Mouse (Mus musculus): Measurements from ENCODE around the gene Cnst. TPM values are rescaled to one million over a fixed set of nuclear protein-coding genes. Genes with fewer than 3 reads are reported as not detected.

Cnst gene
- polyA plus RNA-seq, 2 experiments, result 9.5 to 10.2 TPM

DNA sequence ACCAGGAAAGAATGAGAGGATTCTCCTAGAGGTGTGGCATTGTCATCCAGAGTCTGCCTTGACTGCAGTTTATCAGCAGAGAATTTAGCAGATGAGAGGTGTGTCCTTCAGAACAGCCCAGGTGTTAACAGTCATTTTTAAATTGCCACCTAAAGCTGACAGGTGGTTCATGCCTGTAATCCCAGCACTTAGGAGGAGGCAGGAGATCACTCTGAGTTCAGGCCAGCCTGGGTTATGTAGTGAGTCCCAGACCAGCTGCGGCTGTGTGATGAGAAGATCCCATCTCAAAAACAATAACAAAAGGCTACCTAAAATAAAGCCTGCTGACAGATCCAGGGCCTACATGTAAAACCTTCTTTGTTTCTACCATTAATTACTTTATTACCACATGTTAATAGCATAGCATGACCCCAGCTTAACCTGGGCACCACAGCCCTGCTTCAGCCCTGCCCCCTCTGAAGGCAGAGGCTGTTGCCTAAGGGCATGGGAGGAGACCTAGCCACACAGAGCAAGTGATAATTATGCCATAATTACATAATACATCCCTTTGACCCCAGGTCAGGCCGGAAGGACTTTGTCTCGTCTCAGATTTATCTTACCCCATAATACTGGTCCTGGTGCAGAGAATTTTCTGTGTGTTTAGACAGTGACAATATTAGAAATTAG is 40.4 kb downstream of the Cnst start:
- no peak overlapping the region for H3K9ac ChIP-seq (replicated peaks)
- no peaks in the 10 kb centered on the region for H3K27me3 ChIP-seq (ENCODE audit: control insufficient read depth, insufficient read depth, low read length)
- TF ChIP-seq EP300 (IDR thresholded peaks at IDR 0.05; ENCODE audit: low read depth) (no peak), CTCF (IDR thresholded peaks at IDR 0.05; ENCODE audit: low read depth) (no peak)
- WGBS (ENCODE audit: insufficient replicate concordance), result 71% methylated on average over 3 of the region's 3 CpGs
- no peak overlapping the region for H3K4me3 ChIP-seq (ENCODE audit: insufficient read depth in 1 of 2, low read depth in 2 of 2, low read length in 2 of 2)
- no peak for ATAC-seq (ENCODE audit: insufficient read depth)
- H3K4me2 ChIP-seq (ENCODE audit: low read depth), result no peak overlapping the region
- H3K9me3 ChIP-seq (ENCODE audit: control insufficient read depth, low read length), result no peaks in the 10 kb centered on the region
- peaks cover 3 to 13% of the 10 kb centered on the region in 2 experiments for H3K4me1 ChIP-seq (replicated peaks; ENCODE audit: control insufficient read depth in 2 of 2, insufficient read depth in 2 of 2, low read length in 1 of 2)
- H3K27ac ChIP-seq, result no peak overlapping the region
- H3K36me3 ChIP-seq (replicated peaks; ENCODE audit: control insufficient read depth, insufficient read depth, low read depth), result no peaks in the 10 kb centered on the region
- DNase-seq (ENCODE audit: low read depth in 3 of 3, low spot score in 3 of 3), result no peak

DNA sequence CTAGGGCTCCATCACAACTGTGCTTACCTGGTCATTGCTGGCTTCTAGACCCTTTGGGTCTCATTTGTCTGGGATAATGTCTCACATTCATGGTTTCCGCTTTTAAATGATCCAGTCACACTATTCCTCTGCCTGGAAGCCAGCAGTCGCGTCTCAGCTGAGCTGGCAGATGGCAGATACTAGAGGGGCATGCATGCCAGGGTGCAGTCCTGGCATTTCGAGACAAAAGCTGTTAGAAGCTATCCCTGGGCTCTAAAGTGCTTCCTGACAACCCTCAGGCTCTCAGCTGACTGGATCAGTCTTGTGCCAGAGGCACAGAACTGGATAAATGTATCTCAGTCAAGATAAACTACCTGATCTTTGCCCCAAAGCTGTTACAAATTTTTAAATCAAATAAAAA is 42.1 kb downstream of the Cnst start:
- H3K27ac ChIP-seq, result no peak overlapping the region

DNA sequence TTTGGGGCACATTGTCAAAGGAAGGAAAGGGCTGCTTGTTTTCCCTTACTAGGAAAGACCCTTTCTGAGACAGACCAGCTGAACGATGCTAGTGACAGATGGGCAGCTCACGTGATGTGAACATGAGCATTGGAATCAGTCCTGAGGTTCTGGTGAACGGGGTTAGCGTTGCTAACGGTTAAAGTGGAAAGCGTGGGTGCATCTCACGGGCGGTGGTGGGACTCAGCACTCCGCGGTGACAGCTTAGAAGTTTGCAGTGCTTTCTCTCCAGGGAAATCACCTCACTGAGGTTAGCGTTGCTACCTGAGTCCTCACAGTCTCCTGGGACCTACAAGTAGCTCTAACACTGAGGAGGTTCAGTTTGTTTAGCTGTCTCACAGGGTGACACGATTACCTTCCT is 45.5 kb downstream of the Cnst start:
- no peaks in the 10 kb centered on the region for H3K4me1 ChIP-seq (replicated peaks; ENCODE audit: control insufficient read depth in 2 of 2, insufficient read depth in 2 of 2, low read length in 1 of 2)
- H3K9ac ChIP-seq (replicated peaks), result no peak overlapping the region
- no peaks in the 10 kb centered on the region for H3K9me3 ChIP-seq (ENCODE audit: control insufficient read depth, low read length)
- H3K36me3 ChIP-seq (replicated peaks; ENCODE audit: control insufficient read depth, insufficient read depth, low read depth), result no peaks in the 10 kb centered on the region; the same call in 1 of the 2 replicates
- no peak overlapping the region for H3K4me3 ChIP-seq (ENCODE audit: insufficient read depth in 1 of 2, low read depth in 2 of 2, low read length in 2 of 2)
- DNase-seq (ENCODE audit: low read depth in 3 of 3, low spot score in 3 of 3) (no peak), ATAC-seq (ENCODE audit: insufficient read depth) (no peak)
- H3K27me3 ChIP-seq (ENCODE audit: control insufficient read depth, insufficient read depth, low read length), result no peaks in the 10 kb centered on the region
- 88% methylated on average over 12 of the region's 12 CpGs for WGBS (ENCODE audit: insufficient replicate concordance)
- no peak for TF ChIP-seq EP300 (IDR thresholded peaks at IDR 0.05; ENCODE audit: low read depth)
- no peak for TF ChIP-seq CTCF (IDR thresholded peaks at IDR 0.05; ENCODE audit: low read depth)
- H3K27ac ChIP-seq, result no peak overlapping the region
- H3K4me2 ChIP-seq (ENCODE audit: low read depth), result no peak overlapping the region

More for the DNA sequence above, 42.1 kb downstream of the Cnst start:
- TF ChIP-seq EP300 (IDR thresholded peaks at IDR 0.05; ENCODE audit: low read depth) (no peak), CTCF (IDR thresholded peaks at IDR 0.05; ENCODE audit: low read depth) (no peak)
- 72% methylated on average over 4 of the region's 4 CpGs for WGBS (ENCODE audit: insufficient replicate concordance)
- H3K4me1 ChIP-seq (replicated peaks; ENCODE audit: control insufficient read depth in 2 of 2, insufficient read depth in 2 of 2, low read length in 1 of 2), result peaks cover 0 to 2% of the 10 kb centered on the region in 2 experiments; a peak in 1 of 4 replicates
- DNase-seq (ENCODE audit: low read depth in 3 of 3, low spot score in 3 of 3) (no peak), ATAC-seq (ENCODE audit: insufficient read depth) (no peak)
- H3K9me3 ChIP-seq (ENCODE audit: control insufficient read depth, low read length), result no peaks in the 10 kb centered on the region
- H3K4me2 ChIP-seq (ENCODE audit: low read depth), result no peak overlapping the region
- H3K36me3 ChIP-seq (replicated peaks; ENCODE audit: control insufficient read depth, insufficient read depth, low read depth), result no peaks in the 10 kb centered on the region; the same call in 1 of the 2 replicates
- H3K4me3 ChIP-seq (ENCODE audit: insufficient read depth in 1 of 2, low read depth in 2 of 2, low read length in 2 of 2), result no peak overlapping the region
- H3K27me3 ChIP-seq (ENCODE audit: control insufficient read depth, insufficient read depth, low read length), result no peaks in the 10 kb centered on the region
- H3K9ac ChIP-seq (replicated peaks), result no peak overlapping the region

DNA sequence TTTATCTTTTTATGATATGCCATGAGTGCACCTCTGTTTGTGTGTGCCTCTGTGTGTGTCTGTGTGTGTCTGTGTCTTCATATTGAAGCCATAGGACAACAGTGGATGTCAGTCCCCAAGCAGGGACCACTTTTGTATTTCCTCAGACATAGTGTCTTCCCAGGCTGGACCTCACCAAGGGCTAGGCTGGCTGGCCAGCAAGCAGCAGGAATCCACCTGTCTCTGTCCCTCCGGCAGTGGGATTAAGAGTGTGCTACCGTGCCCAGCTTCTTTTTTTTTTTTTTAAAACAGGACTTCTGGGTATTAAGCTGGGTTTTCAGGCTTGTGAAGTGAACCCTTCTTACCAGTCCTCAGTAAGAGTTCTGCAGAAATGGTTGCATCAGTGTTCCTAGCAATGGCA is 46.0 kb downstream of the Cnst start:
- no peaks in the 10 kb centered on the region for H3K4me1 ChIP-seq (replicated peaks; ENCODE audit: control insufficient read depth in 2 of 2, insufficient read depth in 2 of 2, low read length in 1 of 2)
- H3K36me3 ChIP-seq (replicated peaks; ENCODE audit: control insufficient read depth, insufficient read depth, low read depth), result no peaks in the 10 kb centered on the region; the same call in 1 of the 2 replicates
- no peak for TF ChIP-seq EP300 (IDR thresholded peaks at IDR 0.05; ENCODE audit: low read depth)
- TF ChIP-seq CTCF (IDR thresholded peaks at IDR 0.05; ENCODE audit: low read depth), result no peak
- H3K9me3 ChIP-seq (ENCODE audit: control insufficient read depth, low read length), result no peaks in the 10 kb centered on the region
- ATAC-seq (ENCODE audit: insufficient read depth) (no peak), DNase-seq (ENCODE audit: low read depth in 3 of 3, low spot score in 3 of 3) (no peak)
- 95% methylated on average over 2 of the region's 2 CpGs for WGBS (ENCODE audit: insufficient replicate concordance)
- H3K4me3 ChIP-seq (ENCODE audit: insufficient read depth in 1 of 2, low read depth in 2 of 2, low read length in 2 of 2), result no peak overlapping the region
- H3K9ac ChIP-seq (replicated peaks), result no peak overlapping the region
- H3K4me2 ChIP-seq (ENCODE audit: low read depth), result no peak overlapping the region
- no peaks in the 10 kb centered on the region for H3K27me3 ChIP-seq (ENCODE audit: control insufficient read depth, insufficient read depth, low read length)
- no peak overlapping the region for H3K27ac ChIP-seq

DNA sequence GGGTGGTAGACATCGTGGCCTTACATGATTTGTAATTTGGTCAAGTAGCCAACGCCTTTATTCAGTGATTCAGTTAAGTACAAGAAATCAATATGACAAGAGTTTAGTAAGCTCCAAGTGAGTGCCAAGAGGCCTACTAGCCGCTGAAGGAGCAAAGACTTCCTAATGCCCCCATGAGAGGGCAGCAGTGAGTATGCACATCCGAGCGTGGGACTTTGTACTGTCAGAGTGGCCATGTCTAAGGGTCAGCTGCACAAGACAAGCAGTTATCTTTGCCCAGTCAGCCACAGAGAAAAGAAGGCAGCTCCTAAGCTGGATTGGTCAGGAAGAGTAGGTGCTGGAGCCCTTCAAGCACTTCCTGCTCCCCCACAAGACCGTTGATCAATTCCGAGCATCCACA is 46.8 kb downstream of the Cnst start:
- DNase-seq (ENCODE audit: low read depth in 3 of 3, low spot score in 3 of 3), result no peak
- WGBS (ENCODE audit: insufficient replicate concordance), result 68% methylated on average over 7 of the region's 7 CpGs
- Histone ChIP-seq H3K4me2 (ENCODE audit: low read depth) (no peak overlapping the region), H3K9me3 (ENCODE audit: control insufficient read depth, low read length) (no peaks in the 10 kb centered on the region), H3K4me1 (replicated peaks; ENCODE audit: control insufficient read depth in 2 of 2, insufficient read depth in 2 of 2, low read length in 1 of 2) (no peaks in the 10 kb centered on the region), H3K27ac (no peak overlapping the region), H3K9ac (replicated peaks) (no peak overlapping the region), H3K4me3 (ENCODE audit: insufficient read depth in 1 of 2, low read depth in 2 of 2, low read length in 2 of 2) (no peak overlapping the region), H3K36me3 (replicated peaks; ENCODE audit: control insufficient read depth, insufficient read depth, low read depth) (no peaks in the 10 kb centered on the region; the same call in 1 of the 2 replicates), H3K27me3 (ENCODE audit: control insufficient read depth, insufficient read depth, low read length) (no peaks in the 10 kb centered on the region)
- peak; percentile 72 for TF ChIP-seq CTCF (IDR thresholded peaks at IDR 0.05; ENCODE audit: low read depth)
- TF ChIP-seq EP300 (IDR thresholded peaks at IDR 0.05; ENCODE audit: low read depth), result no peak
- no peak for ATAC-seq (ENCODE audit: insufficient read depth)

All from liver, embryonic 14.5 days (tissue).